Mouse (Mus musculus): ENCODE measurements around the gene Aff3. TPM values are rescaled to one million over a fixed set of nuclear protein-coding genes. Genes with fewer than 3 reads are reported as not detected.

Aff3 gene
- polyA plus RNA-seq, 1 experiment: 2.2 TPM

DNA sequence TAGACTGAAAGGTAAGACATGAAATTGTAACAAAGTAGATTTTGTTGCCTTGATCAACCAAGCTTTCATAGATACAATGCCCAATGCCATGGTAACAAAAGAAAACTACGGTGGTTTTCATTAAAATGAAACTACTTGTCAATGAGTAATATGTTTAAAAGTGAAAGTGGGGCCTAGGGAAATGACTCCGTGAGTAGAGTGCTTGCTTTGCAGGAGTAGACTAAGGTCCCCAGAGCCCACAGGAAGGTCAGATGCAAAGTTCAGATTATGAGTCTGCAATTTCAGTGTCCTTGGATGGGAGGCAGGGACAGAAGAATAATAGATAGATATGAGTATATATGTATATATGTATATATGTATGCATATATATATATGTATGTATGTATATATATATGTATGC is 84.2 kb downstream of the Aff3 start:
- H3K27me3 ChIP-seq (replicated peaks; ENCODE audit: control insufficient read depth, insufficient read depth, low read length): no peaks in the 10 kb centered on the region
- no peaks in the 10 kb centered on the region for H3K4me1 ChIP-seq (ENCODE audit: control insufficient read depth, insufficient read depth, low read length)
- no peak overlapping the region for H3K27ac ChIP-seq (ENCODE audit: insufficient read depth, low read depth, low read length)
- TF ChIP-seq CTCF (conservative IDR thresholded peaks at IDR 0.05; ENCODE audit: insufficient read depth, insufficient read length, low read depth, low read length) (no peak), POLR2A (IDR thresholded peaks at IDR 0.05; ENCODE audit: low read depth, low read length) (no peak)
- WGBS: 44% methylated on average over 2 of the region's 2 CpGs
- DNase-seq: no peak
- H3K4me3 ChIP-seq (ENCODE audit: insufficient read depth, low read depth, low read length): no peak overlapping the region
- H3K36me3 ChIP-seq (ENCODE audit: control insufficient read depth, insufficient read depth, low read length): no peaks in the 10 kb centered on the region

GRCm38 (mm10) chr1:38578339-38578738 is 86.4 kb downstream of the Aff3 start:
- Histone ChIP-seq H3K4me1 (ENCODE audit: control insufficient read depth, insufficient read depth, low read length) (no peaks in the 10 kb centered on the region), H3K27ac (ENCODE audit: insufficient read depth, low read depth, low read length) (no peak overlapping the region), H3K27me3 (replicated peaks; ENCODE audit: control insufficient read depth, insufficient read depth, low read length) (no peaks in the 10 kb centered on the region), H3K36me3 (ENCODE audit: control insufficient read depth, insufficient read depth, low read length) (no peaks in the 10 kb centered on the region), H3K4me3 (ENCODE audit: insufficient read depth, low read depth, low read length) (no peak overlapping the region)
- DNase-seq: no peak
- TF ChIP-seq POLR2A (IDR thresholded peaks at IDR 0.05; ENCODE audit: low read depth, low read length): no peak
- 59% methylated on average over 5 of the region's 5 CpGs for WGBS

GRCm38 (mm10) chr1:38567791-38568190 is 97.0 kb downstream of the Aff3 start:
- Histone ChIP-seq H3K4me1 (ENCODE audit: control insufficient read depth, insufficient read depth, low read length) (no peaks in the 10 kb centered on the region), H3K27ac (ENCODE audit: insufficient read depth, low read depth, low read length) (no peak overlapping the region), H3K36me3 (ENCODE audit: control insufficient read depth, insufficient read depth, low read length) (no peaks in the 10 kb centered on the region), H3K4me3 (ENCODE audit: insufficient read depth, low read depth, low read length) (no peak overlapping the region), H3K27me3 (replicated peaks; ENCODE audit: control insufficient read depth, insufficient read depth, low read length) (no peaks in the 10 kb centered on the region)
- 78% methylated on average over 3 of the region's 3 CpGs for WGBS
- TF ChIP-seq CTCF (conservative IDR thresholded peaks at IDR 0.05; ENCODE audit: insufficient read depth, insufficient read length, low read depth, low read length) (no peak), POLR2A (IDR thresholded peaks at IDR 0.05; ENCODE audit: low read depth, low read length) (no peak)
- no peak for DNase-seq

- no peak for DNase-seq
- no peaks in the 10 kb centered on the region for H3K36me3 ChIP-seq (ENCODE audit: control insufficient read depth, insufficient read depth, low read length)
- WGBS: 39% methylated on average over 9 of the region's 9 CpGs
- TF ChIP-seq POLR2A (IDR thresholded peaks at IDR 0.05; ENCODE audit: low read depth, low read length): no peak
- TF ChIP-seq CTCF (conservative IDR thresholded peaks at IDR 0.05; ENCODE audit: insufficient read depth, insufficient read length, low read depth, low read length): no peak
- H3K4me3 ChIP-seq (ENCODE audit: insufficient read depth, low read depth, low read length): no peak overlapping the region
- no peaks in the 10 kb centered on the region for H3K4me1 ChIP-seq (ENCODE audit: control insufficient read depth, insufficient read depth, low read length)
- H3K27ac ChIP-seq (ENCODE audit: insufficient read depth, low read depth, low read length): no peak overlapping the region
- H3K27me3 ChIP-seq (replicated peaks; ENCODE audit: control insufficient read depth, insufficient read depth, low read length): no peaks in the 10 kb centered on the region; the same call in 1 of the 2 replicates
Measured at GRCm38 (mm10) chr1:38566101-38566678, 98.6 kb downstream of the Aff3 start.

DNA sequence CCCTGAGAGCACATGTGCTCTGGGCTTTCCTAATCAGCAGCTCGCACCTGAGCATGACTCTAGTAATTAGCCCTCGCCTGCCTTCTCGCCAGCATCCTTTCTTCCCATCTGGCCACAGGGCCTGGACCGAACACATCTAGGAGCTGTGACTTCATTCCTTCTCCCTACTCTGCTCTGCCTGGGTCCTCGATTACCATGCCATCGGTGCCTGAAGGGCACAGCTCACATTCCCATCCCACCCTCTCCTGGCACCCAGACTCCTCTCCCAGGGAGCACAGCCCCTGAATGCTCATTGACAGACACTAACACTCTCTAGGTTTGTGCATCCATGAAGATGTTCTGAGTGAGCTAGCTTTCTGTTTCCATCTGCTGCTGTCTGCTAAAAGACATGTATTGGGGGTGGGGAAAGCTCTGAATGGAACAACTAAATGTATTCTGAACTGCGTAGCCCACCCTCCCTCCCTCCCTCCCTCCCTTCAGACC is 99.4 kb downstream of the Aff3 start:
- Histone ChIP-seq H3K4me1 (ENCODE audit: control insufficient read depth, insufficient read depth, low read length) (no peaks in the 10 kb centered on the region), H3K27me3 (replicated peaks; ENCODE audit: control insufficient read depth, insufficient read depth, low read length) (no peaks in the 10 kb centered on the region; the same call in 1 of the 2 replicates), H3K27ac (ENCODE audit: insufficient read depth, low read depth, low read length) (no peak overlapping the region), H3K4me3 (ENCODE audit: insufficient read depth, low read depth, low read length) (no peak overlapping the region), H3K36me3 (ENCODE audit: control insufficient read depth, insufficient read depth, low read length) (no peaks in the 10 kb centered on the region)
- no peak for TF ChIP-seq CTCF (conservative IDR thresholded peaks at IDR 0.05; ENCODE audit: insufficient read depth, insufficient read length, low read depth, low read length)
- TF ChIP-seq POLR2A (IDR thresholded peaks at IDR 0.05; ENCODE audit: low read depth, low read length): no peak
- 54% methylated on average over 7 of the region's 7 CpGs for WGBS
- no peak for DNase-seq

DNA sequence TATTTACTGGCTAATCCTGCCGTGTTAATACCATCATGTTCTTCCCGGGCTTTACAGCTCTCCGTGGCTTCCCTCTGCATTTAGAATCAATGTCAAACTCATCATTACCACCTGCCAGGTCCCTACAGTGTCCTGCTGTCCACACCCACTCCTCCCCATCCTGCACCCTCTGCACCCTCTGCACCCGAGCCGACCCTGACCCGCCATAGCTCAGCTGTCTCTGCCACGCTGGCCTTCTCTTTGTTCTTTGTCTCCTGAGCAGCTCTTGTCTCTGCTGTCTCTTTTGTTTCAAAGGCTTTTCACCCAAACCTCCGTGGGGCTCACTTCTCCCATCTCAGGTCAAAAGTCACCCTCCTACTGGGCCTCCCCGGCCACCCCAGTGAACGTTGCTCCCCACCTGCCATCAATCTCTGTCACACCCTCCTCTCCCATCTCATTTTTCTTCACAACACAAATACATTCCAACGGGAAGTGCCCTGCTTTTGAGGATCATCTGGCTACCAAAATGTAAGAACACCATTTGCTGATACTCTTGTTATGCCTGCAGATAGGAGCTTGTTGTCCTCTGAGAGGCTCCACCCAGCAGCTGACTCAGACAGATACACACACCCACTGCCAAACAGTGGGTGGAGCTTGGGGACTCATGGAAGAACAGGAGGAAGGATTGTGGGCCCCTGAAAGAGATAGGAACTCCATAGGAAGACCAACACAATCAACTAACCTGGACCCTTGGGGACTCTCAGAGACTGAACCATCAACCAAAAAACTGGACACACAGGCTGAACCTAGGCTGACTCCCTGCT is 102.2 kb downstream of the Aff3 start:
- no peaks in the 10 kb centered on the region for H3K36me3 ChIP-seq (ENCODE audit: control insufficient read depth, insufficient read depth, low read length)
- no peak overlapping the region for H3K4me3 ChIP-seq (ENCODE audit: insufficient read depth, low read depth, low read length)
- H3K27me3 ChIP-seq (replicated peaks; ENCODE audit: control insufficient read depth, insufficient read depth, low read length): no peaks in the 10 kb centered on the region; the same call in 1 of the 2 replicates
- no peak for DNase-seq
- H3K27ac ChIP-seq (ENCODE audit: insufficient read depth, low read depth, low read length): no peak overlapping the region
- no peak for TF ChIP-seq POLR2A (IDR thresholded peaks at IDR 0.05; ENCODE audit: low read depth, low read length)
- H3K4me1 ChIP-seq (ENCODE audit: control insufficient read depth, insufficient read depth, low read length): no peaks in the 10 kb centered on the region
- 35% methylated on average over 11 of the region's 11 CpGs for WGBS

DNA sequence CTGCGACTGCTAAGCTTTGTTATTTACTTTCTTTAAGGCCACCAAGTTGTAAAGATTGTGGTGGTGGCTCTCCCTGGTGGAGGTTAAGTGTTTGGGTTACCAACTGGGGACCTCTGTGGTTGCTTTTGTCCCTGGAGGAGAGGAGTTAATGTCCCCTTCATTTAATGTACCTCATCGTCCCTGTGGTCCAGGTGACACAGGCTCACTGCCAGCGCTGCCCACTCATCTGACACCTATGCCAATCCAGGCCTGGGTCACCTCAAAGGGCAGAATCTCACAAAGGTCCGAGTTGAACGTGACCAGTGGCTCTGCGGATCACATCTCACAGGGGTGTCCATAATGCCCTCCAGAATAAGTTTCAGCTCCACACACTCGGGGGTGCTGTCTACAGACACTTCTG is 103.4 kb downstream of the Aff3 start:
- Histone ChIP-seq H3K36me3 (ENCODE audit: control insufficient read depth, insufficient read depth, low read length) (no peaks in the 10 kb centered on the region), H3K27me3 (replicated peaks; ENCODE audit: control insufficient read depth, insufficient read depth, low read length) (no peaks in the 10 kb centered on the region; the same call in 1 of the 2 replicates), H3K4me1 (ENCODE audit: control insufficient read depth, insufficient read depth, low read length) (no peaks in the 10 kb centered on the region), H3K4me3 (ENCODE audit: insufficient read depth, low read depth, low read length) (no peak overlapping the region), H3K27ac (ENCODE audit: insufficient read depth, low read depth, low read length) (no peak overlapping the region)
- 65% methylated on average over 7 of the region's 7 CpGs for WGBS
- DNase-seq: no peak
- TF ChIP-seq POLR2A (IDR thresholded peaks at IDR 0.05; ENCODE audit: low read depth, low read length): no peak
- TF ChIP-seq CTCF (conservative IDR thresholded peaks at IDR 0.05; ENCODE audit: insufficient read depth, insufficient read length, low read depth, low read length): no peak
